Mouse (Mus musculus): ENCODE data around the gene 1700025G04Rik.

DNA sequence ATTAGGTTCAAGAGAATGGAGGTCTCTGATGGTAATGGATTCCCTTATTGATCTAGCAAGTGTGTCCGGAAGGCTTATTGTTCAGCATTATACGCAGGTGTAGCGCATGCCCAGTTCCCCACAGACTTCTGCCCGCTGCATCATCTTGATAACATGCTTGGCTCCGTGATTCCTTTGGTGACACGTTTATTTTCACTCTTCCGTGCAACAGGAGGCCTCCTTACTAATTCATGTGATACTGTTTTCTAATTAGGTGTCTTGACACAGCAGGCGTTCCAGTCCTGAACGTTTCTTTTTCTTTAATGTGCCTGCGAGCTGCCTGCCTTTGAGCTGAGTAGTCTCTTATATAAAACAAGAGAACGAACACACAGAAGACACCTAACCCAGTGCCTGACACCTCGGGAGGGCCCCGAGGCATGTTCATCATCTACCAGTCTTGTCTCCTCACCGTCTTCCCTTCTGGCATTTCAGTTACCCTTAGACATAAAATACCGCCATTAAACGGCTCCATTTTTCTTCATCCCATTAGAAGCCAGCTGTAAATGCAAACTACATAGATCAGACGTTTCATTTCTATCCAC lies 244.6 kb downstream of the 1700025G04Rik start:
- no peak for TF ChIP-seq POLR2A (IDR thresholded peaks at IDR 0.05; ENCODE audit: extremely low read depth, insufficient read depth, low read length)
- TF ChIP-seq CTCF (IDR thresholded peaks at IDR 0.05; ENCODE audit: low read depth, low read length), result no peak

All from liver, adult 2 months (tissue).